Mouse (Mus musculus) liver (tissue): ENCODE data around the gene Abcc1.

Source experiments
- DNase-seq: peaks from one replicate; pipeline ENCODE4 v3.0.0-alpha.2; 2020; ENCODE audit warnings: mixed read lengths

The Abcc1 gene

GRCm38 (mm10) chr16:14444059-14444855, 82.9 kb downstream of the Abcc1 start:
- DNase-seq, result no peak

- DNase-seq, result no peak
These were observed 83.8 kb downstream of the Abcc1 start for GRCm38 (mm10) chr16:14445197-14445596.

GRCm38 (mm10) chr16:14447366-14447765, 86.0 kb downstream of the Abcc1 start:
- DNase-seq, result no peak

- DNase-seq, result no peak
These were observed 86.9 kb downstream of the Abcc1 start for GRCm38 (mm10) chr16:14448307-14448706.

GRCm38 (mm10) chr16:14449861-14450260, 88.5 kb downstream of the Abcc1 start:
- DNase-seq, result no peak

GRCm38 (mm10) chr16:14451374-14452046, 90.2 kb downstream of the Abcc1 start:
- DNase-seq, result no peak

- DNase-seq, result no peak
These were observed 101.2 kb downstream of the Abcc1 start for GRCm38 (mm10) chr16:14462535-14462934.

- DNase-seq, result no peak
These were observed 103.7 kb downstream of the Abcc1 start for GRCm38 (mm10) chr16:14465016-14465415.

- DNase-seq, result no peak
These were observed 107.0 kb downstream of the Abcc1 start for GRCm38 (mm10) chr16:14468351-14468750.

- DNase-seq, result no peak
These were observed 107.5 kb downstream of the Abcc1 start for GRCm38 (mm10) chr16:14468841-14469240.

GRCm38 (mm10) chr16:14472171-14472570, 110.8 kb downstream of the Abcc1 start:
- no peak for DNase-seq

GRCm38 (mm10) chr16:14473686-14474085, 112.3 kb downstream of the Abcc1 start:
- DNase-seq, result no peak

- no peak for DNase-seq
These were observed 113.6 kb downstream of the Abcc1 start for GRCm38 (mm10) chr16:14475001-14475400.

- no peak for DNase-seq
These were observed 114.7 kb downstream of the Abcc1 start for GRCm38 (mm10) chr16:14476056-14476455.

GRCm38 (mm10) chr16:14476701-14477400, 115.5 kb downstream of the Abcc1 start:
- DNase-seq, result no peak

GRCm38 (mm10) chr16:14477510-14478300, 116.3 kb downstream of the Abcc1 start:
- no peak for DNase-seq

GRCm38 (mm10) chr16:14479641-14480040, 118.3 kb downstream of the Abcc1 start:
- DNase-seq, result no peak

GRCm38 (mm10) chr16:14483221-14483620, 121.9 kb downstream of the Abcc1 start:
- DNase-seq, result no peak

- no peak for DNase-seq
These were observed 132.2 kb downstream of the Abcc1 start for GRCm38 (mm10) chr16:14493491-14494114.

GRCm38 (mm10) chr16:14501649-14502360, 140.4 kb downstream of the Abcc1 start:
- DNase-seq, result no peak

GRCm38 (mm10) chr16:14506461-14506860, 145.1 kb downstream of the Abcc1 start:
- no peak for DNase-seq
